Mouse (Mus musculus) lung, postnatal 0 days (tissue): Measurements from ENCODE around the gene Spo11.

Source experiments
- CTCF ChIP-seq: IDR thresholded peaks from 2 replicates; pipeline ENCODE4 v1.5.1; 2016; ENCODE audit warnings: antibody characterized with exemption, mild to moderate bottlenecking
- EP300 ChIP-seq: IDR thresholded peaks from 2 replicates; pipeline ENCODE4 v1.6.1; 2016; ENCODE audit warnings: antibody characterized with exemption, mild to moderate bottlenecking, control low read depth

GRCm38 (mm10) chr2:173021633-173022055 is 44.1 kb downstream of the Spo11 start:
- TF ChIP-seq EP300, result no peak
- no peak for TF ChIP-seq CTCF
